ENCODE assay signal across 21 mouse cellular contexts in genomic region chr11:96447931-96448330, GRCm38 (mm10). TPM values are rescaled to one million over a fixed set of nuclear protein-coding genes. Genes with fewer than 3 reads are reported as not detected.
DNase-seq lines count a peak whose midpoint lies in the region; ATAC-seq and TF ChIP-seq lines count a peak whose summit lies in the region.
"Had no signal": no experiment of that assay in that cellular context is flagged by ENCODE, and none has a peak within 500 bp of the region (broad histone marks: within the 10 kb centered on the region; RNA-seq: fewer than 3 reads in every experiment).

No protein-coding gene starts in this region.

- H3K27me3 ChIP-seq in hindbrain, embryonic 11.5 days (ENCODE audit: control insufficient read depth, insufficient read depth, low read length): no peaks in the 10 kb centered on the region
- no peaks in the 10 kb centered on the region for H3K27me3 ChIP-seq in hindbrain, embryonic 16.5 days (replicated peaks; ENCODE audit: control insufficient read depth, insufficient read depth, low read length)
- H3K27me3 ChIP-seq in kidney, postnatal 0 days (ENCODE audit: insufficient read depth, low read length): no peaks in the 10 kb centered on the region
- no peaks in the 10 kb centered on the region; the same call in 1 of the 2 replicates for H3K27me3 ChIP-seq in ES-Bruce4 (ENCODE audit: control insufficient read depth, insufficient read depth, low read length, poor library complexity, severe bottlenecking)
- H3K27me3 ChIP-seq: forebrain, embryonic 15.5 days; intestine, embryonic 15.5 days; midbrain, embryonic 12.5 days had no signal

- no peak for TF ChIP-seq EP300 in ES-Bruce4 (IDR thresholded peaks at IDR 0.05; ENCODE audit: insufficient read depth, low read depth, low read length)

- TF ChIP-seq CTCF in kidney, postnatal 0 days (IDR thresholded peaks at IDR 0.05; ENCODE audit: low read depth): no peak
- TF ChIP-seq CTCF in ES-Bruce4 (IDR thresholded peaks at IDR 0.05; ENCODE audit: low read depth, low read length): no peak

- no peak for ATAC-seq in hindbrain, embryonic 11.5 days (ENCODE audit: low FRiP score)
- no peak for ATAC-seq in hindbrain, embryonic 16.5 days
- no peak for ATAC-seq in kidney, postnatal 0 days (replicated peaks; ENCODE audit: low FRiP score, low read depth)
- ATAC-seq: forebrain, embryonic 15.5 days; intestine, embryonic 15.5 days had no signal

- H3K36me3 ChIP-seq in hindbrain, embryonic 11.5 days (ENCODE audit: control insufficient read depth, insufficient read depth, low read length): no peaks in the 10 kb centered on the region
- H3K36me3 ChIP-seq in hindbrain, embryonic 16.5 days (ENCODE audit: control insufficient read depth, insufficient read depth, low read length): no peaks in the 10 kb centered on the region
- H3K36me3 ChIP-seq in kidney, postnatal 0 days (ENCODE audit: insufficient read depth, low read length): no peaks in the 10 kb centered on the region
- no peaks in the 10 kb centered on the region for H3K36me3 ChIP-seq in ES-Bruce4 (ENCODE audit: control insufficient read depth, insufficient read depth, low read length, poor library complexity, severe bottlenecking)
- H3K36me3 ChIP-seq: embryonic facial prominence, embryonic 10.5 days; forebrain, embryonic 15.5 days; heart, embryonic 15.5 days; intestine, embryonic 15.5 days; limb, embryonic 13.5 days; liver, embryonic 13.5 days; midbrain, embryonic 12.5 days had no signal

- no peak overlapping the region for H3K4me2 ChIP-seq in hindbrain, embryonic 11.5 days (replicated peaks; ENCODE audit: low read depth, low read length)
- no peak overlapping the region for H3K4me2 ChIP-seq in hindbrain, embryonic 16.5 days (ENCODE audit: low read length)
- H3K4me2 ChIP-seq in kidney, postnatal 0 days (ENCODE audit: low read length): peak overlapping the region; percentile 41
- H3K4me2 ChIP-seq: forebrain, embryonic 15.5 days; heart, embryonic 15.5 days; intestine, embryonic 15.5 days; limb, embryonic 13.5 days; liver, embryonic 13.5 days; midbrain, embryonic 12.5 days had no signal

- H3K4me3 ChIP-seq in hindbrain, embryonic 11.5 days (ENCODE audit: low read depth, low read length): no peak overlapping the region
- H3K4me3 ChIP-seq in hindbrain, embryonic 16.5 days (ENCODE audit: low read length): no peak overlapping the region
- no peak overlapping the region; the same call in 1 of the 2 replicates for H3K4me3 ChIP-seq in kidney, postnatal 0 days (replicated peaks; ENCODE audit: low read depth, low read length)
- H3K4me3 ChIP-seq in ES-Bruce4 (ENCODE audit: low read depth, low read length): peak overlapping the region; percentile 13
- H3K4me3 ChIP-seq: embryonic facial prominence, embryonic 10.5 days; forebrain, embryonic 15.5 days; heart, embryonic 15.5 days; intestine, embryonic 15.5 days; limb, embryonic 13.5 days; liver, embryonic 13.5 days; midbrain, embryonic 12.5 days had no signal

- H3K27ac ChIP-seq in hindbrain, embryonic 11.5 days (ENCODE audit: low read depth, low read length): peak overlapping the region; percentile 63
- H3K27ac ChIP-seq in hindbrain, embryonic 16.5 days (ENCODE audit: low read depth, low read length): no peak overlapping the region
- no peak overlapping the region for H3K27ac ChIP-seq in kidney, postnatal 0 days
- H3K27ac ChIP-seq in ES-Bruce4 (ENCODE audit: insufficient read depth, low read length): no peak overlapping the region
- H3K27ac ChIP-seq: embryonic facial prominence, embryonic 10.5 days; forebrain, embryonic 15.5 days; heart, embryonic 15.5 days; intestine, embryonic 15.5 days; limb, embryonic 13.5 days; liver, embryonic 13.5 days; midbrain, embryonic 12.5 days; stomach, postnatal 0 days had no signal

- no peaks in the 10 kb centered on the region for H3K9me3 ChIP-seq in hindbrain, embryonic 11.5 days (ENCODE audit: control insufficient read depth, low read length)
- no peaks in the 10 kb centered on the region for H3K9me3 ChIP-seq in hindbrain, embryonic 16.5 days (ENCODE audit: control insufficient read depth, low read length)
- no peaks in the 10 kb centered on the region for H3K9me3 ChIP-seq in kidney, postnatal 0 days (replicated peaks; ENCODE audit: low read length)
- no peaks in the 10 kb centered on the region for H3K9me3 ChIP-seq in ES-Bruce4 (replicated peaks; ENCODE audit: control insufficient read depth, insufficient read depth, low read length, poor library complexity, severe bottlenecking)
- H3K9me3 ChIP-seq: embryonic facial prominence, embryonic 10.5 days; forebrain, embryonic 15.5 days; heart, embryonic 15.5 days; intestine, embryonic 15.5 days; limb, embryonic 13.5 days; liver, embryonic 13.5 days; midbrain, embryonic 12.5 days had no signal

- no peak for TF ChIP-seq POLR2A in ES-Bruce4 (IDR thresholded peaks at IDR 0.05; ENCODE audit: insufficient read depth, low read length)

- no peaks in the 10 kb centered on the region; the same call in 1 of the 2 replicates for H3K4me1 ChIP-seq in hindbrain, embryonic 11.5 days (replicated peaks; ENCODE audit: control insufficient read depth, insufficient read depth, low read length)
- no peaks in the 10 kb centered on the region for H3K4me1 ChIP-seq in hindbrain, embryonic 16.5 days (ENCODE audit: control insufficient read depth, insufficient read depth, low read depth, low read length)
- peaks cover 7% of the 10 kb centered on the region for H3K4me1 ChIP-seq in kidney, postnatal 0 days (replicated peaks; ENCODE audit: insufficient read depth, low read length)
- H3K4me1 ChIP-seq in ES-Bruce4 (ENCODE audit: control insufficient read depth, insufficient read depth, low read length): no peaks in the 10 kb centered on the region
- H3K4me1 ChIP-seq: forebrain, embryonic 15.5 days; heart, embryonic 15.5 days; intestine, embryonic 15.5 days; limb, embryonic 13.5 days; liver, embryonic 13.5 days; midbrain, embryonic 12.5 days had no signal

- WGBS in hindbrain, embryonic 11.5 days: 70% methylated on average over 24 of the region's 24 CpGs
- WGBS in hindbrain, embryonic 16.5 days: 55% methylated on average over 24 of the region's 24 CpGs
- 31% methylated on average over 24 of the region's 24 CpGs for WGBS in kidney, postnatal 0 days

- 0 out of 2 replicates have a peak overlapping the region, but pooled peaks have one; percentile 23 for H3K9ac ChIP-seq in hindbrain, embryonic 11.5 days (ENCODE audit: low read depth, low read length)
- no peak overlapping the region for H3K9ac ChIP-seq in hindbrain, embryonic 16.5 days (ENCODE audit: low read depth, low read length)
- no peak overlapping the region for H3K9ac ChIP-seq in kidney, postnatal 0 days (ENCODE audit: low read depth, low read length)
- H3K9ac ChIP-seq in ES-Bruce4 (ENCODE audit: low read depth, poor library complexity, severe bottlenecking): no peak overlapping the region
- H3K9ac ChIP-seq: forebrain, embryonic 15.5 days; heart, embryonic 15.5 days; intestine, embryonic 15.5 days; limb, embryonic 13.5 days; liver, embryonic 13.5 days; midbrain, embryonic 12.5 days had no signal

- no peak for DNase-seq in hindbrain, embryonic 11.5 days (ENCODE audit: low spot score)
- DNase-seq in kidney, postnatal 0 days (ENCODE audit: low spot score): peak; percentile 34
- no peak for DNase-seq in kidney, postnatal 14 days
- DNase-seq in adrenal gland, postnatal 36 days: peak; percentile 49 to 51
- DNase-seq in heart, postnatal 14 days: no peak
- DNase-seq: cerebellum, adult 9-10 months; heart, postnatal 4 days; kidney, postnatal 36 days; liver, embryonic 13.5 days; lung, adult 2 months; lung, postnatal 14 days; right cerebral cortex, postnatal 14 days had no signal

- intact Hi-C loops in heart, postnatal 14 days (cut with DNase I): no loop called here

RNA-seq across cellular contexts. Expression of gene Skap1, which starts 16.5 kb away (rescaled TPM):
- polyA plus RNA-seq in hindbrain, embryonic 11.5 days (2014; fragmentation: Nextera tagmentation; extraction: Ambion mirVana): 0.85 and 1.5 TPM in 2 replicates
- polyA plus RNA-seq in hindbrain, embryonic 16.5 days (2015; fragmentation: Nextera tagmentation; extraction: Ambion mirVana): 5.9 and 7.4 TPM in 2 replicates
- polyA plus RNA-seq in kidney, postnatal 0 days (2015; fragmentation: Nextera tagmentation; extraction: Ambion mirVana): 7.6 and 8.7 TPM in 2 replicates
- polyA plus RNA-seq in ES-Bruce4 (2011; ENCODE audit: insufficient read depth, insufficient read length, low read depth, missing spikeins): 0.48 and 1.2 TPM in 2 replicates
- 1 to 10 TPM; 7.5 to 8.2 TPM for total RNA-seq in adrenal gland, postnatal 36 days (2021)
- total RNA-seq in heart, postnatal 14 days (2021): 1 to 10 TPM in 1 of 2 experiments, under 1 TPM in 1; 0.76 to 6.2 TPM

Comparison
In these comparisons a context has a peak if more than half of its experiments do, and no peak if none do; other contexts are left out.
1. DNase-seq: peak in kidney, postnatal 0 days (single experiment) and adrenal gland, postnatal 36 days (2 of 2); none in hindbrain, embryonic 11.5 days (single experiment), kidney, postnatal 14 days (single experiment) and heart, postnatal 14 days (0 of 2).